Mouse (Mus musculus) effector memory CD4-positive, alpha-beta T cell, adult 7 months (primary cell): ENCODE measurements around the gene Sprr2b. TPM values are rescaled to one million over a fixed set of nuclear protein-coding genes. Genes with fewer than 3 reads are reported as not detected.

ENCODE experiments used
- polyA plus RNA-seq: library from polyadenylated mRNA; unstranded; fragments of 100-300 nt; shearing (Covaris generic); gene quantifications from one replicate; pipeline ENCODE4 v1.2.1, GENCODE M21; 2017

The Sprr2b gene
- polyA plus RNA-seq = not detected

DNA sequence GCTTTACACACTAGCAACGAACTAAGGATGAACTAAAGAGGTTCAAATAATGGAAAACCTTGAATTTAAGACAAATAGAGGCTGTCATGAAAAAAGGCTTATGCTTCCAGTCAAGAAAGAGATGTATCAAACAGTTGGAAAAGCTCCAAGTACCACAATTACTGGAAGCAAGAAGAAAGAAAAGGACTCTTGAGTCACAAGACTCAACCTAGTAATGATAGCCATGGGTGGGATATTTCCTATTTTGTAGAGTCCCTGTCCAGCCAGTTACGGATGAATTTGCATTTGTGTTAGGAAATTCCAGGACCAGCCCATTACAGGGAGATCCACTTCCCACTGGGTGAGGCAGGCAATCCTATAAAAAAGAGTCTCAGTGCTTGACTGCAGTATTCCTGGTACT lies at the start of gene Sprr2b:
Gene Sprr2b (plus strand): TSS at position 301 of the 400 bp plus-strand sequence.

DNA sequence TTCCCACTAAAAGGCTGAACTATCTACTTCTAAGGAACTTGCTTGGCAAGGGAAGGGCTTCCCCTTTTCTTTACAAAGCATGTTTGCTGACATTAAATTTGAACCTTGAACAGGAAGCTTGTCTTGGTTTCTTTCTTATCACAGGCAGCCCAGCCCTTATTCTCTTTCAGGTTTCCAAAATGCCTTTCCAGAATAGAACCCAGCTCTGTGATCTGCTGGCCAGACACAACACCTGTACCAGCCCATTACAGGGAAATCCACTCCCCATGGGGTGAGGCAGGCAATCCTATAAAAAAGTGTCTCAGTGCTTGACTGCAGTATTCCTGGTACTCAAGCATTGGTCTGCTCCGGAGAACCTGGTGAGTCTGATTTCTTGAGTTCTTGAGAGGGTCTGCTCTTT lies 31.3 kb upstream of the Sprr2b start, which contains the start of gene Sprr2a3:
Gene Sprr2a3 (plus strand): TSS at position 317 of the 400 bp plus-strand sequence.

DNA sequence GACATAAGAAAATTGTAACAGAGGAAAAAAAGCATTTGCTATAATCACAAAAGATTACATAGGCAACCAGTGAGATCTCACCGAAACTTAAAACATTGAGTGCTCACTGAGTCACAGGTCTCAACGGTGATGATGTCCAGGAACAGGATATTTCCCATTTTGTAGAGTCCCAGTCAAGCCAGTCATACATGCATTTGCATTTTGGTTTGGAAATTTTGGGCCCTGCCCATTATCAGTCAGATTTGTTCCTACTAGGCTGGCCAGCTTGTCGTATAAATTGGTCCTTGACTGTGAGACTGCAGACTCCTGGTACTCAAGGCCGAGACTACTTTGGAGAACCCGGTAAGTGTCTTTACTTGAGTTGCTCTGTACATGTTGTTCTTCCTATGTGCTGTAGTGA lies 22.4 kb downstream of the Sprr2b start, which contains the start of gene Sprr2d:
Gene Sprr2d (plus strand): TSS at position 301 of the 400 bp plus-strand sequence.

DNA sequence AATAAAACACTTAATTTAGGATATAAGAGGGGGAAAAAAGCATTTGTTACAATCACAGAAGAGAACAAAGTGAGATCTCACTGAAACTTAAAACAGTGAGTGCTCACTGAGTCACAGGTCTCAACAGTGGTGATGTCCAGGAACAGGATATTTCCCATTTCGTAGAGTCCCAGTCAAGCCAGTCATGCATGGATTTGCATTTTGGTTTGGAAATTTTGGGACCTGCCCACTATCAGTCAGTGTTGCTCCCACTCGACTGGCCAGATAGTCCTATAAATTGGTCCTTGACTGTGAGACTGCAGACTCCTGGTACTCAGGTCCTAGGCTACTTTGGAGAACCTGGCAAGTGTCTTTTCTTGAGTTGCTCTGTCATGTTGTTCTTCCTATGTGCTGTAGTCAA lies 35.4 kb downstream of the Sprr2b start, which contains the start of gene Sprr2e:
Gene Sprr2e (plus strand): TSS at position 301 of the 400 bp plus-strand sequence.

DNA sequence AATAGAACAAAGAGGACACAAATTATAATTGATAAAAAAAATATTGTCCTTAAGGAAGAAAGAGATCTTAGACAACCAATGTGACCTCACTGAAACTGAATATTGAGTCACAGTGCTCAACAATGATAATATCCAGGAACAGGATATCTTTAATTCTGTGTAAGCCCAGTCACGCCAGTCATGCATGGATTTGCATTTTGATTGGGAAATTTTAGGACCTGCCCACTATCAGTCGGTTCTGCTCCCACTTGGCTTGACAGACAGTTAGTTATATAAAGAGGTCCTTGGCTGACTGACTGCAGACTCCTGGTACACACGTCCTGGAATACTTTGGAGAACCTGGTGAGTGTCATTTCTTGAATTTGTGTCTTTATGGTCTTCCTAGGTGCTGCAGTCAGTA lies 48.5 kb downstream of the Sprr2b start, which contains the start of gene Sprr2f:
Gene Sprr2f (plus strand): TSS at position 301 of the 400 bp plus-strand sequence.

Other genes starting within 250 kb of the Sprr2b start
- gene Lor, start 233.5 kb upstream of the Sprr2b start, polyA plus RNA-seq = not detected
- gene Prr9, start 192.7 kb upstream of the Sprr2b start, polyA plus RNA-seq = 0.76 TPM
- gene Lelp1, start 173.9 kb upstream of the Sprr2b start, polyA plus RNA-seq = not detected
- not detected for gene Sprr2a1, start 100.8 kb upstream of the Sprr2b start, polyA plus RNA-seq
- gene Sprr2a2, start 100.7 kb upstream of the Sprr2b start, polyA plus RNA-seq = not detected
- not detected for gene Sprr2a3, start 31.2 kb upstream of the Sprr2b start, polyA plus RNA-seq
- not detected for gene Sprr2d, start 22.5 kb downstream of the Sprr2b start, polyA plus RNA-seq
- gene Sprr2e, start 35.5 kb downstream of the Sprr2b start, polyA plus RNA-seq = not detected
- not detected for gene Sprr2f, start 48.6 kb downstream of the Sprr2b start, polyA plus RNA-seq
- not detected for gene Sprr2h, start 69.1 kb downstream of the Sprr2b start, polyA plus RNA-seq
- gene Sprr2i, start 91.4 kb downstream of the Sprr2b start, polyA plus RNA-seq = not detected
- gene Sprr2j-ps, start 101.5 kb downstream of the Sprr2b start, polyA plus RNA-seq = not detected
- 27.2 TPM for gene Gm9774, start 112.8 kb downstream of the Sprr2b start, polyA plus RNA-seq
- gene Sprr2k, start 116.0 kb downstream of the Sprr2b start, polyA plus RNA-seq = not detected
- gene Sprr1b, start 122.2 kb downstream of the Sprr2b start, polyA plus RNA-seq = not detected
- gene Sprr3, start 142.1 kb downstream of the Sprr2b start, polyA plus RNA-seq = not detected
- gene Sprr1a, start 169.3 kb downstream of the Sprr2b start, polyA plus RNA-seq = not detected
- not detected for gene Sprr4, start 183.9 kb downstream of the Sprr2b start, polyA plus RNA-seq
- gene 2310046K23Rik, start 217.9 kb downstream of the Sprr2b start, polyA plus RNA-seq = not detected